Mouse (Mus musculus) T-helper 17 cell (primary cell): Measurements from ENCODE around the gene Lrrc41.

Experiments
- in situ Hi-C, 2 experiments: fragments of 300-600 bp; cut with MboI, MseI; formaldehyde crosslinking; loops; 1 replicate in 1 of 2; 2 replicates in 1 of 2; pipeline ENCODE4 v1.15.1; 2025; ENCODE audit warnings: high pct_unique_total_duplicates in 2 of 2

Gene Lrrc41

DNA sequence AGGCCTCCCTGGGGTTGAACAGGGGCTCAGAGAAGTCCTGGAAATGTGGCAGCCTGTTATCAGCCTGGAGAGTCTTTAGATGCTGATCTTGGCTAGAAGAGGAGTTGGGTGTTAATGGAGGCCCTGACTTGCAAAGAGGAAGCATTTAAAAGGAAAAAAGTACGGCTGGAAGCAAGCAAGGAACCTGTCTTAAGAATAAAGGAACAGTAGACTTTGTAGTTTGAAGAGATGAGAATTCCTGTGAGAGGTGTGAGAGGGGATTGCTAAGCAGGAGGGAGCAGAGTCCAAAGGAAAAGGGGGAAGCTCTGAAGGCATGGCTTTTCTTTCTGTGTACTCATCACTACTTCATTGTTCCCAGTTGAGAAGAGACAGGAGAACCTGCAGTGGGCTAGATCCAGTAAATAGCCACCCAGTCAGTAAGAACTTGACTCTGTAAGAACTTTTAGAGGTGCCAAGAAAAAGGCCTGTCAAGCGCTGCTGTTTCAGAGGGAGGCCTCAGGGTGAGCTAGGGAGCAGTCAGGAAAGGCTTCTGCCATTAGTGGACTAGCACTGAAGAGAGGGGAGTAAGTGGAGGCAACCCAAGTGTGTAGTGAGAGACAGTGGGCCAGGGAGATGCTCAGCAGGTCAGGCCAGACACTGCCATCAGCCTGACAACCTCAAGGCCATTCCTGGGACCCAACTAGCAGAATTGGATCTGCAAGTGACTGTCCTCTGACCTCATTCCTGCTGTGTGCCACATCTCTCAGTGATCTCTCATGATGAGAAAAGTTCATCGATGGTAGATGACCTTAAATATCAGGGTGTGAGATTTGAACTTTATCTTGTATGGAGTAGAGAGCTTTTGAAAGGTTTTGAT is 2.4 kb downstream of the Lrrc41 start:
- in situ Hi-C loops = no loop called here

DNA sequence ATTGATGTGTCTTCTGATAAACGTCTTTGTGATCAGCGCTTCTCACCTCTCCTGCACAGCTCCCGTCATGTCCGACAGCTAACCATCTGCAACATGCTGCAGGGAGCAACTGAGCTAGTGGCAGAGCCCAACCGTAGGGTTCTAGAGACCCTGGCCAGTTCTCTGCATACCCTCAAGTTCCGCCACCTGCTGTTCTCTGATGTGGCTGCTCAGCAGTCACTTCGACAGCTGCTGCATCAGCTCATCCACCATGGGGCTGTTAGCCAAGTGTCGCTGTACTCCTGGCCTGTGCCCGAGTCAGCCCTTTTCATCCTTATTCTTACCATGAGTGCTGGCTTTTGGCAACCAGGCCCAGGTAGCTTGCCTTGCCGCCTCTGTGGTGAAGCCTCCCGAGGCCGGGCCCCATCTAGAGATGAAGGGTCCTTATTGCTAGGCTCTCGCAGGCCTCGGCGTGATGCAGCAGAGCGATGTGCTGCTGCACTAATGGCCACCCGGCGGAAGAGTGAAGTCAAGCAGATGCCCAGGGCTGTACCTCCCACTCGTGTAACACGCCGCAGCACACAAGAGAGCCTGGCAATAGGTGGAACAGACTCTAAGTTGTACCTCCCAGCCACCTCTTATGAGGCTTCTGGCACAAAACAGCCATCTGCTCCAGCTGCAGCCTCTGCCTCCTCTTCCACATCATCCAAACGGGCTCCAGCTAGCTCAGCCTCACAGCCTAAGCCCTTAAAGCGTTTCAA is 13.6 kb downstream of the Lrrc41 start:
- in situ Hi-C loops = no loop called here

DNA sequence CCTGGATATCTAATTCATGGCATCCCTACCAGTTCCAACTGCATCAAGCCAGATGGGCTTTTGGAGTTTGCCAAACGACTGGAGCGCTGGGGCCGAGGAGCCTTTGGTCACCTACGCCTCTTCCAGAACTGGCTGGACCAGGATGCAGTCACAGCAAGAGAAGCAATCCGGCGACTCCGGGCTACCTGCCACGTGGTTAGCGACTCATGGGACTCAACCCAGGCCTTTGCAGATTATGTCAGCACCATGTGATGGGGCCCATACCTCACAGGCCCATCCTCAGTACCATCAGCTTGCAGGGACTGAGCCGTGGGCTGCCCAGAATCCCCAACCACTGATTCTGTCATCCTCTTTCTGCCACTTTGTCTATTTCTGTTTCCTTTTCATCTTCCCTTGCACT is 21.2 kb downstream of the Lrrc41 start:
- in situ Hi-C loops = no loop called here

GRCm38 (mm10) chr4:116097211-116097610 is 22.1 kb downstream of the Lrrc41 start:
- in situ Hi-C loops = no loop called here

DNA sequence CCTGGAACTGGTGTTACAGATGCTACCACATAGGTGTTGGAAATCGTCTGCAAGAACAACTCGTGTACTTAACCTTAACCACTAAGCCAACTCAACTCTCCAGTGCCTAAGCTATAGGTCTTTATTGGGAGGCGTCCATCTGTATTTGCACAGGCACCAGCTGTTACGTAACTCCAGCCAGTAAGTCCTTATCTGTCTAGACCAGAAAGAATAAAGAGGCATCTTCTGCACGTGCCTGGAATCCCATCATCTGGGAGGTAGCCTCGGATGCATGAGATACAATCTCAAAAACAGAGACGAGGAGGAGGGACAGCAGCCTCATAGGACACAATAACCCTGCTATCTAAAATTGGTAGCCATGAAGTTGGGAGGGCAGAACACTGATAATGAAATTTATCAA is 25.9 kb downstream of the Lrrc41 start:
- in situ Hi-C loops = no loop called here

DNA sequence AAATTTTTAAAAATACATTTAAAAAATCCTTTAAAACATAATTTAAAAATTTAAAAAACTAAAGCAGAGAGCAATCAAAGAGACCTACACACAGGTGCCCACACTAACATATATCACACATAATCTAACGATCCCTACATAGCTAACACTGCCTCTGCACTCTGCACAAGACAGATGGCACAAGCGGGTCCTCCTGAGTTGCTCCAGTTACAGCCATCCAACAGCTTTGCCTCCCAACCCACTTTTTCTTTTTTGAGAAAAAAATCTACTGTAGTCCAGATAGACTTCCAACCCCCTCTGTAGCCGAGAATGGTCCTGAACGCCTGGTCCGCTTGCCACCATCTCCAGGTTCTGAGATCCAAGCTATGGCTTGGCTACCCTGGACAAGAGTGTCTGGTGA is 30.2 kb downstream of the Lrrc41 start:
- in situ Hi-C loops = no loop called here

DNA sequence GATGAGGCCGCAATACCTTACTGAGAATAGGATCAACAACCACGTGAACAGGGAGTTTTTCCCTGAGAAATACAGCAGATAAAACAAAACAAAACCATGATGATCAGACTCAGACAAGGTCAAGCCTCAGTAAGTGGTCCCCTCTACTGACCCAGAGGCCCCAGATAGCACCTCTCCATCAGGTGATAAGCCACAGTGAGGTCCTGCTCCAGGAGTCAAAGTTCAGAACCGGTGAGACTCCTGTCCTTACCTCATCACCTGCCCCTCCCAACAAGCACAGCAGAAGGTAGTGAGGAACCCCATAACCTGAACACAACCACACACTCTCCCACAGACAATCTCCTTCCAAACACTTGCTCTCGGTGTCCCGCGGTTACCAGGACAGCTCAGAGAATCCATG is 35.6 kb downstream of the Lrrc41 start:
- in situ Hi-C loops = no loop called here

DNA sequence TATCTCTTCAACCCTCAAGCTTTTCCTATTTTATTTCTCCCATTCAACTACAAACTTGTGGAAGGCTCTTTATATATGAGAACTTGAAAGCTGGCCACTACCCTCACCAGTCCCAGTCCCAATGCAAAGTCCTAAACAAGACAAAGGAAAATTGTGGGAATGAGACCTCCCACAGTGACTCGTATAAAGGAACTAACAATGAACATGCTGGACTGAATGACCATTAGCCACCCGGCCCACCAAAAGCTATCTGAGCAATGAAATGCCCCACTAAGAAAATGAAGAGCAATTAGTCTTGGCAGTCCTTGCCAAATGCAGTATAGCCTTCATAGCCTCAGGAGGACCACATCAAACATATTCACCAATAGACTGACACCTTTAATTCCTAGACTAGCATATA is 36.4 kb downstream of the Lrrc41 start:
- in situ Hi-C loops = no loop called here

DNA sequence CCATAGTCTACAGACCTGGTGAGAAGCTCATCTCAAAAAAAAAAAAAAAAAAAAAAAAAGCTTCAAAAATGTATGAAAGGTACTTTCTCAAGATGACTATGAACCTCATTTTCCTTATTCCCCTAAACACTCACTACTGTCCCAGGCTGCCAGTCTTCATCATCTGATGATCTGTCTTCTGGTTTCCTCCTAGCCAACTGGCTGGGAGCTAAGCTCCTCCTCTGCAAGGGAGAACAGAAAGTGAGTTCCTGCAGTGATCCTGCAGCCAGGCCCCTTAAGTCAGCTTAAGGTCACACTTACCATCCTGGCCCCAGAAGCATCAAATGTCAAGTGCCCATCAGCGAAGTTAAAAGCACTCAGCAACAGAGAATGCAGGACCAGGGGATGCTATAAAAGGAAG is 47.7 kb downstream of the Lrrc41 start:
- in situ Hi-C loops = no loop called here

- in situ Hi-C loops = no loop called here
These were observed 48.8 kb downstream of the Lrrc41 start, which contains the start of the genes Rad54l and Pomgnt1 for GRCm38 (mm10) chr4:116123602-116124519. Rad54l (minus strand) TSS chr4:116123690. Pomgnt1 (plus strand) TSS chr4:116123840.

- in situ Hi-C loops = no loop called here
These were observed 50.8 kb downstream of the Lrrc41 start for GRCm38 (mm10) chr4:116125803-116126386.

DNA sequence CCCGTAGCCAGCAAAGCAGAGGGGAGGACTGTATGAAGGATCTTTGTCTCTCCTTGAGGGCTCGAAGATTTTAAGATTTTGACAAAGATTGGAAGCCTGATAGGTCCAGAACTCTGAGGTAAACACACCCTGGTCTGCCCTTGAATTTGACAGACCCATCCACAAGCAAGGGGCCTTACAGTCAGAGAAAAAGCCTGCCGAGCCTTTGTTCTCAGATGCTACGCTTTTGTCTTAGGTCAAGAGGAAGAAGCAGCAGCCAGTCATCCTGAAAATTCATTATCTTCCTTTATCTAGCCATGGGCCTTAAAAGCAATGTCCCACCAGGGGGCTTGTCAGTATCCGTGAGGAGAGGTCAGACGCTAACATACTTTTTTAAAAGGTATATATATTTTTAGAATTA is 52.9 kb downstream of the Lrrc41 start:
- in situ Hi-C loops = no loop called here

GRCm38 (mm10) chr4:116133126-116133525 is 58.1 kb downstream of the Lrrc41 start:
- in situ Hi-C loops = no loop called here

DNA sequence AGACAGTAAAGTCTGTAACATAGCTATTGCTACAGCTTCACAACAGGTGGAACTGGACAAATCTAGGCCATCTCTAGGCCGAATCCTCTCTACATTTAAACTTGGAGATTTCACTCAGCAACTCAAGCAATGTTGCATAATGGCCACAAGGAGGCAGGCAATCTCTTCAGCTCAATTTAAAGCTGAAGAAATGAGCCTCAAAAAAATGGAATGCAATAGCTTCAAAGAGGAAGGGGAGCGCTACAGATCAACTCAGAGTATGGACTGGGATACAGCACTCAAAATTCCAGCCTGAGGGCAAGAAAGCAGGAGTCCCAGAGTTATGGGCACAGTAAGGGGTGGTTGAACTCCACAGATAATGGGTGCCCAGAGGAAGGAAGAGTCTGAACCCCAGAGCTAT is 59.9 kb downstream of the Lrrc41 start:
- in situ Hi-C loops = no loop called here

DNA sequence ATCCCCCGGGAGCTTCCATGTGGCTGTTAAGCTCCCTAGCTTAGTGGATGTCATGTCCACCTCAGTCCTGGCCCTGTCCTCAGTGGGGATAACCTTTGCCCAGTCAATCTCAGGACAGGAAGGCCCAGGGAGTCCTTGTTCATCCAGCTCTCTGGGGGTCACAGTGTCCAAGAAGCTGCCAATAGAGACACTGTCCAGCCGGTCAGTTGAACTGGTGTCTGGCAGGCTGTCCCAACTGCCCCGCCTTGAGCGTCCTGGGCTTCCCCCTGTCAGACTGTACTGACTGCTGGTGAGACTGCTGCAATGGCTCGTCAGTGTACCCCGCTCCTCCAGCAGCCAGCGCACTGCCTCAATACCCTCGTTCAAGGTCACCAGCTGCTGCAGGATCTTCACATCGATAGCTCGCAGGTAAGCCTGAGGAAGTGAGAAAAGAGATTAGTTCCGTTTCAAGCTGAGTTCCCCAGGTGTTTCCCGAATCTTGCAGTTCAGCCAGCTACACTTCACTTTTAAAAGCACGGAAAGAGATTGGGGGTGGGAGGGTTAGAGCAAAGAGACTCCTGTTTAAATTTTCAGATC is 62.4 kb downstream of the Lrrc41 start:
- in situ Hi-C loops = no loop called here

GRCm38 (mm10) chr4:116140801-116141574 is 65.9 kb downstream of the Lrrc41 start:
- in situ Hi-C loops = no loop called here

DNA sequence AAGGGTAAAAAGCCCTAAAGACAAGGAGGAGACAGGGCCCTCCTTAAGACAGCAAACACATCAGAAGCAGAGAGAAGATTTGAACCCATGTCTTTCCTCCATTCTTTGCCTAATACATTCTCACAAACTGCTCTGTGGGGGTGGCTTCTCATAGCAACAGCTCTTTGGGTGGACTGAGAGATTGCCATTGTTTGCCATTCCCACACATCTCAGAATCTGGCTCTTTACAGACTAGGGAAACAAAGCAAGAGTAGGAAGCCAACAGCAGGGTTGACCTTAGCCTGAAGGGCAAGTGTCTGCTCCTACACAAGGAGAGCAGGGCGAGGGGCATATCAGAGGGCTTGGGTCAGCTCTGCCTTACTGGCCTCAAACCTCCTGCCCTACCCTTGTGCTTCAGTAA is 66.7 kb downstream of the Lrrc41 start:
- in situ Hi-C loops = no loop called here

GRCm38 (mm10) chr4:116142269-116142668 is 67.2 kb downstream of the Lrrc41 start:
- in situ Hi-C loops = no loop called here

DNA sequence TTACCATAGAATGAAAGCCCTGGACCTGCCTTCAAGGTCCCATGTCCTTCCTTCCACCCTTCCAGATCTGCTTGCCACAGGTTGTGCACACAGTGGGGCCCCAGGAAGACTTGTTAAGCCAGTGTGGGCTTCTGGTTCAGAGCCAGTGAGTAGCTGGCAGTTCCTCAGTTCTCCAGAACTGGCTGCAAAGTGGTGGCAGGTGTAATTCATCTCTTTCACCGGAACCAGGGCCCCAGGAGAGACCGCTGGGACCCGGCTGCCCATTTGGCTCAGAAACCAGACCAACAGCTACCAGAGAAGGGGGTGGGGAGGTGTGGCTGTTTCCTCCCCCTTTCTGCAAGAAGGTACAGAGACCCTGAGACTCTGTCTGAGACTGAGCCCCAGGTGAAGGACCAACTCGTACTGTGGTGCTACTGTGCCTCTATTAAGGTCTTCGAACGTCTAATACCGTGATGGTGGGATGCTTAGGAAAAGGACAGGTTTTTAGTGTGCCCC is 68.3 kb downstream of the Lrrc41 start:
- in situ Hi-C loops = no loop called here
